Mouse (Mus musculus) midbrain, embryonic 11.5 days (tissue): ENCODE measurements around the gene Zzef1. TPM values are rescaled to one million over a fixed set of nuclear protein-coding genes. Genes with fewer than 3 reads are reported as not detected.

Experiments used
- ATAC-seq: fragments of 200-750 bp; cut with Nextera tagmentation; 2 replicates; pipeline ENCODE4 v1.8.0; 2017; ENCODE audit warnings: moderate TSS enrichment, moderate library complexity; ENCODE audit not compliant: low FRiP score
- DNase-seq: peaks from one replicate; pipeline ENCODE4 v3.0.0; 2015; ENCODE audit warnings: low spot score; ENCODE audit errors: missing footprints
- H3K27ac ChIP-seq: fragments of 300-500 bp; sonication (generic); 2 replicates; pipeline ENCODE4 v1.5.1; 2014; ENCODE audit warnings: low read depth, low read length
- H3K27me3 ChIP-seq: fragments of 300-500 bp; sonication (generic); 2 replicates; pipeline ENCODE4 v1.6.1; 2014; ENCODE audit warnings: mild to moderate bottlenecking, low read length, moderate library complexity, mixed read lengths; ENCODE audit not compliant: control insufficient read depth, insufficient read depth
- H3K36me3 ChIP-seq: fragments of 300-500 bp; sonication (generic); 2 replicates; pipeline ENCODE4 v1.6.1; 2014; ENCODE audit warnings: mild to moderate bottlenecking, low read length, moderate library complexity, mixed read lengths; ENCODE audit not compliant: control insufficient read depth, insufficient read depth
- H3K4me1 ChIP-seq: fragments of 300-500 bp; sonication (generic); 2 replicates; pipeline ENCODE4 v1.6.1; 2014; ENCODE audit warnings: low read length; ENCODE audit not compliant: control insufficient read depth, insufficient read depth
- H3K4me2 ChIP-seq: fragments of 300-500 bp; sonication (generic); 2 replicates; pipeline ENCODE4 v1.6.1; 2014; ENCODE audit warnings: mild to moderate bottlenecking, moderate library complexity
- H3K4me3 ChIP-seq: fragments of 300-500 bp; sonication (generic); 2 replicates; pipeline ENCODE4 v1.5.1; 2014; ENCODE audit warnings: low read depth, low read length
- H3K9ac ChIP-seq: fragments of 300-500 bp; sonication (generic); 2 replicates; pipeline ENCODE4 v1.6.1; 2014; ENCODE audit warnings: low read length
- H3K9me3 ChIP-seq: fragments of 300-500 bp; sonication (generic); 2 replicates; pipeline ENCODE4 v1.6.1; 2016; ENCODE audit warnings: low read length; ENCODE audit not compliant: control insufficient read depth
- WGBS: fragments of 180-500 bp; shearing (Covaris S2); extraction: QIAGEN DNeasy Blood & Tissue Kit; methylation state at CpG from one replicate; pipeline ENCODE4 v1.1.7; 2014; 5-methylcytosine and 5-hydroxymethylcytosine counted together
- polyA plus RNA-seq: library from polyadenylated mRNA; unstranded; fragments of >200 nt; fragmentation: Nextera tagmentation; extraction: Ambion mirVana; gene quantifications from 2 replicates; pipeline ENCODE4 v1.2.1, GENCODE M21; 2014

Gene Zzef1
- polyA plus RNA-seq, 1 experiment from 2014 or later: 8.3 TPM

DNA sequence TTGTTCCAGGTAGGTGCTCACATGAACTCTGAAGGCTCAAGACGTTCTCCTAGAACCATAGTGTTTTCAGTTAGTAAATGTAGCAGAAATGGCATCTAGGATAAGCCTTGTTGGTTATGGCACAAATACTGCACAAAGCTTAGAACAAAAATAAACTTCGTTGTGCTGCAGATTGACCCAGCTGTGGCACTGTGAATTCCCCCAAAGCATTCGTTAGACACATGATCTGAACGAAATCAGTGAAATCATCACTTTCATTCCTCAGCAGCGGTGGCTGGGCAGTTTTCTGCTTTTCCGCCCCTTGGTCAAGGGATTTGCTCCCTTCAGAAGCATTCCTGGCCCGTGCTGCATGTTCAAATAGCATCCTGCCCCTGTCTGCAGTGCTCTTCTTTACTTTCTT, 22.0 kb downstream of the Zzef1 start:
- Histone ChIP-seq H3K36me3 (peaks cover 2% of the 10 kb centered on the region; the same call in 1 of the 2 replicates), H3K9ac (no peak overlapping the region), H3K4me1 (no peaks in the 10 kb centered on the region), H3K4me3 (no peak overlapping the region), H3K4me2 (no peak overlapping the region), H3K9me3 (no peaks in the 10 kb centered on the region), H3K27me3 (no peaks in the 10 kb centered on the region), H3K27ac (no peak overlapping the region)
- DNase-seq (no peak), ATAC-seq (no peak)
- 93% methylated on average over 7 of the region's 7 CpGs for whole genome bisulfite sequencing

DNA sequence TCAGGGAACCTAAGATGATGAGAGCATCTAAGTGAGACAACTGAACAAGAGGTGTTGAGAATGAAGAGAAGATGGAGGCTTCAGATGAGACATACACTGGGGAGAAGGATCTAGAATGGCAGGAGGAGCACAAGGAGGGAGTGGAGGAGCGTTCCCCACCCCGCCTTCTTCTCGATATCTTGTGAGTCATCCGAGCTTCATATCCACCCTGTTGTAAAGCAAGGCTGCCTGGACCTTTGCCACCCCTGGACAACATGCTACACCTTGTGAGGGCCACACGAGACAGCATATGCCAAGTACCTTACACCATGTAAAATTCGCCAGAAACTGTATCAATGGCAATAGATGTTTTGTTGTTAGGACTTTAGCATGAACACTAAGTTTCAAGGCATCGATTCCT, 25.0 kb downstream of the Zzef1 start:
- Histone ChIP-seq H3K4me3 (no peak overlapping the region), H3K9ac (no peak overlapping the region), H3K27me3 (no peaks in the 10 kb centered on the region), H3K9me3 (no peaks in the 10 kb centered on the region), H3K27ac (no peak overlapping the region), H3K4me1 (no peaks in the 10 kb centered on the region), H3K36me3 (peaks cover 2% of the 10 kb centered on the region; the same call in 1 of the 2 replicates), H3K4me2 (no peak overlapping the region)
- WGBS: 92% methylated on average over 7 of the region's 7 CpGs
- ATAC-seq (no peak), DNase-seq (no peak)

DNA sequence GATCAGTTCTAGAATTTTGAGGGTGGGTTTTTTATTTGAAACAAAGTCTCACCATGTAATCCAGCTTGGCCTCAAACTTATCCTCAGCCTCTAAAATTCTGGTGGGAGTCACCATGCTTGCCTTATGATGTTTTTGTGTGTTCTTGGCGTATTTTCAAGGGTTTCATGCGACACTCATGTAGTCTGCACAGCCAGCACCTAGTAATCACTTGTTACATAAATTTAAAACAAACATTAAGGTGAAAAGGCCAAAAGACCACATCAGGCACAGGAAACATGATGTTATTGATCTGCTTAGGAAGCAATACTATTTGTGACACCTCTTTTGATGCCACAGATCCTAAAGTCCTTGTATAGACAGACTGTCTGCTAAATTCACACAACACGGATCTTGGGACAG, 33.8 kb downstream of the Zzef1 start:
- ATAC-seq (no peak), DNase-seq (no peak)
- Histone ChIP-seq H3K9me3 (no peaks in the 10 kb centered on the region), H3K9ac (no peak overlapping the region), H3K36me3 (peaks cover 7% of the 10 kb centered on the region; the same call in 1 of the 2 replicates), H3K27me3 (no peaks in the 10 kb centered on the region), H3K4me1 (no peaks in the 10 kb centered on the region), H3K4me2 (no peak overlapping the region), H3K4me3 (no peak overlapping the region), H3K27ac (no peak overlapping the region)
- WGBS: 90% methylated on average over 3 of the region's 3 CpGs

DNA sequence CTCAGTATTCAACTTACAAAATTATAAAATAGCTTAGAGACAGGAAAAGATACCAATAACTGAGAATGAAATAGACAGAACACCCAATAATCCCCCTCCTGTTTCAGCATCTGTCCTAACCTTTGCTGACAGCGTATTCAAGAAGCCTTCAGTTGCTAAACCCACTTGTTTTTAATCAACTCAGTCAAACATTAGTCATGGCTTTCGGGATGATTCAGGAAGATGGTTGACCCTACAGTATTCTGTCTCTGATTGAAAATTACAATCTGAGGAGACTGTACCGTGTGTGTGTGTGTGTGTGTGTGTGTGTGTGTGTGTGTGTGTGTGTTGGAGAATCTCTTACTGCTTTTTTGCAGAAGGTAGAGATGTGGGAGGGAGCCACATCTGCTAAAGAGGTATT, 46.7 kb downstream of the Zzef1 start:
- no peak overlapping the region for H3K4me2 ChIP-seq
- no peaks in the 10 kb centered on the region for H3K27me3 ChIP-seq
- H3K4me3 ChIP-seq: no peak overlapping the region
- no peaks in the 10 kb centered on the region for H3K36me3 ChIP-seq
- no peak overlapping the region for H3K9ac ChIP-seq
- 84% methylated on average over 3 of the region's 3 CpGs for WGBS
- no peaks in the 10 kb centered on the region for H3K4me1 ChIP-seq
- no peaks in the 10 kb centered on the region for H3K9me3 ChIP-seq
- no peak for ATAC-seq
- no peak for DNase-seq
- H3K27ac ChIP-seq: no peak overlapping the region

DNA sequence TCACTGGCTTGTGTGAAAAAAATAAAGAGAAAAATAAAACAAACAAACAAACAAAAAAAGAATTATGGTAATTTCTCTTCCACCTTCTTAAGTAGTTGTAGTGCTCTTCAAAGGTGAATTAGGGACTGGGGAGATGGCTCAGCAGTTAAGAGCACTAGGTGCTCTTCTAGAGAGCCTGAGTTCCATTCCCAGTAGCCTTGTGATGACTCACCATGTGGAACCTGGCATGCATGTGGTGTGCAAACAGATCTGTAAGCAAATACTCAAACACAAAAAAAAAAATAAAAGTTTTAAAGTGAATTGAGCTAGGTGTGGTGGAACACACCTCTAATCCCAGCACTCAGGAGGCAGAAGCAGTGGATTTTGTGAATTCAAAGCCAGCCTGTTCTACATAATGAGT, 47.5 kb downstream of the Zzef1 start:
- H3K4me2 ChIP-seq: no peak overlapping the region
- DNase-seq: no peak
- ATAC-seq: no peak
- H3K4me3 ChIP-seq: no peak overlapping the region
- H3K4me1 ChIP-seq: no peaks in the 10 kb centered on the region
- H3K36me3 ChIP-seq: peaks cover under 1% of the 10 kb centered on the region; the same call in 1 of the 2 replicates
- no peak overlapping the region for H3K27ac ChIP-seq
- H3K9me3 ChIP-seq: no peaks in the 10 kb centered on the region
- no peaks in the 10 kb centered on the region for H3K27me3 ChIP-seq
- no peak overlapping the region for H3K9ac ChIP-seq

GRCm38 (mm10) chr11:72845526-72845925, 49.5 kb downstream of the Zzef1 start:
- Histone ChIP-seq H3K4me1 (no peaks in the 10 kb centered on the region), H3K9ac (no peak overlapping the region), H3K27me3 (no peaks in the 10 kb centered on the region), H3K9me3 (no peaks in the 10 kb centered on the region), H3K27ac (no peak overlapping the region), H3K4me3 (no peak overlapping the region), H3K4me2 (no peak overlapping the region), H3K36me3 (peaks cover 5% of the 10 kb centered on the region; the same call in 1 of the 2 replicates)
- 85% methylated on average over 2 of the region's 2 CpGs for WGBS
- peak; percentile 56 for DNase-seq
- ATAC-seq: no peak

- no peak for ATAC-seq
- Histone ChIP-seq H3K4me3 (no peak overlapping the region), H3K27ac (no peak overlapping the region), H3K27me3 (no peaks in the 10 kb centered on the region), H3K9me3 (no peaks in the 10 kb centered on the region), H3K4me2 (no peak overlapping the region), H3K4me1 (no peaks in the 10 kb centered on the region), H3K36me3 (peaks cover 5% of the 10 kb centered on the region; the same call in 1 of the 2 replicates), H3K9ac (no peak overlapping the region)
- no peak for DNase-seq
Measured at GRCm38 (mm10) chr11:72846685-72847084, 50.7 kb downstream of the Zzef1 start.

GRCm38 (mm10) chr11:72847831-72848628, 52.0 kb downstream of the Zzef1 start:
- no peak overlapping the region for H3K27ac ChIP-seq
- peak; percentile 45 for DNase-seq
- no peak overlapping the region for H3K4me2 ChIP-seq
- H3K36me3 ChIP-seq: peaks cover 6% of the 10 kb centered on the region; the same call in 1 of the 2 replicates
- no peaks in the 10 kb centered on the region for H3K27me3 ChIP-seq
- H3K4me3 ChIP-seq: no peak overlapping the region
- H3K9me3 ChIP-seq: no peaks in the 10 kb centered on the region
- H3K9ac ChIP-seq: no peak overlapping the region
- WGBS: 95% methylated on average over 1 of the region's 1 CpGs
- no peaks in the 10 kb centered on the region for H3K4me1 ChIP-seq
- no peak for ATAC-seq

DNA sequence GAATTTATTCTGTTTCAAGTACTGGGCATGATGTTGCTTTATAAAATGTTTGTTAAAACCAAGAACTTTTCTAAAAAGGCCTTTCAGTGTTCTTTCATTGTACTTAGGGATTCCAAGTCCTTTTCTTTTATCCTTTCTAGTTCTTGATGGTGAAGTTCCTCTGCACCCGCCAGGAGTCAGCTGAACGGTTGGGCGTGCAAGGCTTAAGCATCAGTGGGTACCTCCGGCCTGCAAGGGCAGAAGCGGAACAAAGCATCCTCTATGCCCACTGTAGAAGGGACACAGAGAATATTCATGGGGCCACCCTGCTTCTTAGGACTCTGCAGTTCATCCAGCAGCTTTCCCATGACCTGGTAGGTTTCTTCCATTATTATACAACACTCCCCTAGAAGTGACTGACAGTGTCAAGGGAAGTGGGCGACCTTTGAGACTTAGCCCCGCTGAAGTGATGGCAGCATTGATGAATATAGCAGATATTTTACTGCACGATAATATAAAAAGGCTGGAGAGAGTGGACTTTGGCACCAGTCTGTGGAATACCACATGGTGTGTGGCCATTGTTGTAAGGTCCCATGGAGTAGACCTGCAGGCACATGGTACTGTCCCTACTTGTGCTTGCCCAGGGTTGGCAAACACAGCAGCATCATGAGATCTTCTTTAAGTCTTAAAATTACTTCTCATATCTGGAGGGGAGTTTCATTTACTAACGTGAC, 54.5 kb downstream of the Zzef1 start:
- peak; percentile 56 for DNase-seq
- H3K27ac ChIP-seq: no peak overlapping the region
- no peak for ATAC-seq

More for the DNA sequence above, 54.5 kb downstream of the Zzef1 start:
- H3K9me3 ChIP-seq: no peaks in the 10 kb centered on the region
- H3K9ac ChIP-seq: no peak overlapping the region
- no peak overlapping the region for H3K4me3 ChIP-seq
- H3K27me3 ChIP-seq: no peaks in the 10 kb centered on the region
- H3K36me3 ChIP-seq: peaks cover 7% of the 10 kb centered on the region; the same call in 1 of the 2 replicates
- no peaks in the 10 kb centered on the region for H3K4me1 ChIP-seq
- H3K4me2 ChIP-seq: no peak overlapping the region
- WGBS: 85% methylated on average over 9 of the region's 9 CpGs
